13 mouse cellular contexts compared by ENCODE assay signal in the genomic region with DNA sequence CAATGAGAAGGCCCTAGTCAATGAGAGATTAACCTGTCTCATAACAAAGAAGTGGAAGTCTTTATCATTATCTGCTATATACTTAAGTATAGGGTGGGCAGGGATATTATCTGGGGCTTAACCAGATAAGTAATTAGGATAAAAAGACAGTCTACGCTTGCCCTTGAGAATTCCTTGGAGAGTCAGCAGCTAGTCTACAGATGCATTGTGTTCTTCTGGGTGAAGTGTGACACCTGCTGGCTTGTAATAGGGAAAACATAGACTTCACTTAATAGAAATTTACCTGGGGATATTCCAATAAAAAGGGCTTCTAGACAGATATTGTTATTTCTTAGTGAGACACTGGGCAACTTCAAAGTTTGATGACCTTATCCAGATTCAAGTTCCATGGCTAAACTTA.
A peak's percentile ranks its signal among the peaks of the same experiment; 100 is the strongest.
DNase-seq lines count a peak whose midpoint lies in the region; ATAC-seq and TF ChIP-seq lines count a peak whose summit lies in the region.
"Had no signal": no experiment of that assay in that cellular context is flagged by ENCODE, and none has a peak within 500 bp of the region (broad histone marks: within the 10 kb centered on the region; RNA-seq: fewer than 3 reads in every experiment).

No protein-coding gene starts in this region.

- CTCF ChIA-PET in Patski (lab: Charles Lee), result interaction anchor here (0.8 to 1.3 kb wide), 3 partner anchors 10 to 20 kb away, joined by 3 to 5 read pairs (median 3); no protein-coding TSS in a partner anchor

- H3K36me3 ChIP-seq in hindbrain, embryonic 14.5 days (replicated peaks; ENCODE audit: control insufficient read depth, insufficient read depth), result no peaks in the 10 kb centered on the region
- H3K36me3 ChIP-seq in hindbrain, embryonic 10.5 days, result no peaks in the 10 kb centered on the region
- H3K36me3 ChIP-seq in lung, postnatal 0 days (ENCODE audit: insufficient read depth, low read length), result no peaks in the 10 kb centered on the region
- H3K36me3 ChIP-seq: heart, embryonic 15.5 days; limb, embryonic 12.5 days had no signal

- POLR2A ChIA-PET in Patski (lab: Charles Lee), result no interaction called here

- H3K4me2 ChIP-seq in hindbrain, embryonic 14.5 days (replicated peaks), result no peak overlapping the region
- H3K4me2 ChIP-seq in lung, postnatal 0 days (replicated peaks; ENCODE audit: low read depth, low read length), result no peak overlapping the region
- H3K4me2 ChIP-seq: heart, embryonic 15.5 days; limb, embryonic 12.5 days had no signal

- ATAC-seq in hindbrain, embryonic 14.5 days (ENCODE audit: low FRiP score), result no peak; the same call in 1 of the 2 replicates
- no peak for ATAC-seq in lung, postnatal 0 days
- ATAC-seq in Patski, result no peak

- in situ Hi-C loops in Patski (cut with MboI; ENCODE audit: low pct_unique_long_range_greater_than_20kb), result loop anchor here (25.0 kb wide), 1 partner anchor 956 kb away; no protein-coding TSS in a partner anchor

- peak; percentile 56 for DNase-seq in hindbrain, embryonic 14.5 days (ENCODE audit: low spot score)
- no peak for DNase-seq in hindbrain, embryonic 10.5 days (ENCODE audit: low spot score)
- peak; percentile 9 for DNase-seq in lung, postnatal 0 days (ENCODE audit: low spot score)
- no peak for DNase-seq in lung, adult 2 months
- DNase-seq in Patski (ENCODE audit: low read depth, low spot score), result no peak
- DNase-seq in lung, postnatal 25 days (ENCODE audit: low spot score), result peak; percentile 2
- no peak for DNase-seq in thymus, adult 18-20 months
- DNase-seq: adrenal gland, postnatal 36 days; cerebellum, postnatal 25 days; kidney, postnatal 4 days; thymus, postnatal 36 days had no signal

- H3K9ac ChIP-seq in hindbrain, embryonic 14.5 days, result no peak overlapping the region
- no peak overlapping the region for H3K9ac ChIP-seq in lung, postnatal 0 days (replicated peaks; ENCODE audit: low read depth)
- H3K9ac ChIP-seq: heart, embryonic 15.5 days; limb, embryonic 12.5 days had no signal

- no peaks in the 10 kb centered on the region for H3K27me3 ChIP-seq in hindbrain, embryonic 14.5 days (ENCODE audit: control insufficient read depth, insufficient read depth, low read length)
- no peaks in the 10 kb centered on the region for H3K27me3 ChIP-seq in hindbrain, embryonic 10.5 days (ENCODE audit: insufficient read depth, poor library complexity, severe bottlenecking)
- H3K27me3 ChIP-seq in lung, postnatal 0 days (replicated peaks; ENCODE audit: insufficient read depth, low read length), result no peaks in the 10 kb centered on the region
- peaks cover 3% of the 10 kb centered on the region for H3K27me3 ChIP-seq in Patski
- H3K27me3 ChIP-seq: heart, embryonic 15.5 days; limb, embryonic 12.5 days had no signal

- WGBS in hindbrain, embryonic 14.5 days, result 59% methylated on average over 1 of the region's 1 CpGs
- WGBS in hindbrain, embryonic 10.5 days, result 87% methylated on average over 1 of the region's 1 CpGs
- 52% methylated on average over 1 of the region's 1 CpGs for WGBS in lung, postnatal 0 days
- WGBS in lung, adult 2 months, result 38% methylated on average over 1 of the region's 1 CpGs

- H3K4me3 ChIP-seq in hindbrain, embryonic 14.5 days (replicated peaks; ENCODE audit: low read length), result no peak overlapping the region
- no peak overlapping the region for H3K4me3 ChIP-seq in hindbrain, embryonic 10.5 days
- no peak overlapping the region for H3K4me3 ChIP-seq in lung, postnatal 0 days (ENCODE audit: low read depth, low read length)
- no peak overlapping the region for H3K4me3 ChIP-seq in lung, adult 2 months (replicated peaks; ENCODE audit: extremely low read depth, low read depth, low read length)
- H3K4me3 ChIP-seq: heart, embryonic 15.5 days; limb, embryonic 12.5 days had no signal

- no peak for TF ChIP-seq POLR2A in lung, adult 2 months (IDR thresholded peaks at IDR 0.05; ENCODE audit: borderline replicate concordance, extremely low read depth, low read depth, low read length)

- H3K9me3 ChIP-seq in hindbrain, embryonic 14.5 days (ENCODE audit: control insufficient read depth, low read length), result no peaks in the 10 kb centered on the region
- H3K9me3 ChIP-seq in hindbrain, embryonic 10.5 days, result no peaks in the 10 kb centered on the region
- no peaks in the 10 kb centered on the region for H3K9me3 ChIP-seq in lung, postnatal 0 days (ENCODE audit: low read length)
- H3K9me3 ChIP-seq: heart, embryonic 15.5 days; limb, embryonic 12.5 days had no signal

- H3K27ac ChIP-seq in hindbrain, embryonic 14.5 days, result no peak overlapping the region
- H3K27ac ChIP-seq in hindbrain, embryonic 10.5 days, result no peak overlapping the region
- no peak overlapping the region for H3K27ac ChIP-seq in lung, postnatal 0 days (ENCODE audit: low read length)
- H3K27ac ChIP-seq: heart, embryonic 15.5 days; limb, embryonic 12.5 days had no signal

- peak; percentile 49 for TF ChIP-seq CTCF in lung, postnatal 0 days (IDR thresholded peaks at IDR 0.05)
- TF ChIP-seq CTCF in lung, adult 2 months (IDR thresholded peaks at IDR 0.05; ENCODE audit: insufficient read depth, low read length), result no peak
- TF ChIP-seq CTCF in Patski (IDR thresholded peaks at IDR 0.05), result peak; percentile 41

- no peak for TF ChIP-seq EP300 in lung, postnatal 0 days (IDR thresholded peaks at IDR 0.05)

- H3K4me1 ChIP-seq in hindbrain, embryonic 14.5 days (replicated peaks; ENCODE audit: control insufficient read depth, insufficient read depth, low read length), result no peaks in the 10 kb centered on the region
- peaks cover 6% of the 10 kb centered on the region; the same call in 1 of the 2 replicates for H3K4me1 ChIP-seq in hindbrain, embryonic 10.5 days (replicated peaks)
- no peaks in the 10 kb centered on the region for H3K4me1 ChIP-seq in lung, postnatal 0 days (ENCODE audit: insufficient read depth, low read depth, low read length)
- H3K4me1 ChIP-seq in lung, adult 2 months (ENCODE audit: control insufficient read depth, insufficient read depth, low read length), result no peaks in the 10 kb centered on the region
- H3K4me1 ChIP-seq: heart, embryonic 15.5 days had no signal

Comparison
In these comparisons a context has a peak if more than half of its experiments do, and no peak if none do; other contexts are left out.
1. DNase-seq: peak in hindbrain, embryonic 14.5 days (single experiment), lung, postnatal 0 days (single experiment) and lung, postnatal 25 days (single experiment); none in hindbrain, embryonic 10.5 days (single experiment), lung, adult 2 months (single experiment), Patski (single experiment) and thymus, adult 18-20 months (0 of 2).